Mouse (Mus musculus): ENCODE results near the gene Rpl3l. TPM values are rescaled to one million over a fixed set of nuclear protein-coding genes. Genes with fewer than 3 reads are reported as not detected.

Gene Rpl3l
- polyA plus RNA-seq, 1 experiment from 2014 or later: 0.39 TPM

- Histone ChIP-seq H3K36me3 (peaks cover 22% of the 10 kb centered on the region), H3K9me3 (no peaks in the 10 kb centered on the region), H3K4me3 (peak overlapping the region; percentile 78), H3K27me3 (ENCODE audit: insufficient read depth, poor library complexity, severe bottlenecking) (no peaks in the 10 kb centered on the region; the same call in 1 of the 2 replicates), H3K27ac (peak overlapping the region; percentile 87), H3K4me1 (peaks cover 27% of the 10 kb centered on the region)
- no peak for DNase-seq (ENCODE audit: low spot score)
- 3% methylated on average over 12 of the region's 12 CpGs for WGBS
These were observed 4.3 kb upstream of the Rpl3l start for GRCm38 (mm10) chr17:24723122-24723880.

GRCm38 (mm10) chr17:24723881-24724180, 3.8 kb upstream of the Rpl3l start:
- H3K9me3 ChIP-seq: no peaks in the 10 kb centered on the region
- under 1% methylated on average over 15 of the region's 15 CpGs for WGBS
- no peaks in the 10 kb centered on the region; the same call in 1 of the 2 replicates for H3K27me3 ChIP-seq (ENCODE audit: insufficient read depth, poor library complexity, severe bottlenecking)
- peaks cover 28% of the 10 kb centered on the region for H3K4me1 ChIP-seq
- H3K36me3 ChIP-seq: peaks cover 18% of the 10 kb centered on the region
- peak overlapping the region; percentile 87 for H3K27ac ChIP-seq
- H3K4me3 ChIP-seq: peak overlapping the region; percentile 78
- DNase-seq (ENCODE audit: low spot score): no peak

DNA sequence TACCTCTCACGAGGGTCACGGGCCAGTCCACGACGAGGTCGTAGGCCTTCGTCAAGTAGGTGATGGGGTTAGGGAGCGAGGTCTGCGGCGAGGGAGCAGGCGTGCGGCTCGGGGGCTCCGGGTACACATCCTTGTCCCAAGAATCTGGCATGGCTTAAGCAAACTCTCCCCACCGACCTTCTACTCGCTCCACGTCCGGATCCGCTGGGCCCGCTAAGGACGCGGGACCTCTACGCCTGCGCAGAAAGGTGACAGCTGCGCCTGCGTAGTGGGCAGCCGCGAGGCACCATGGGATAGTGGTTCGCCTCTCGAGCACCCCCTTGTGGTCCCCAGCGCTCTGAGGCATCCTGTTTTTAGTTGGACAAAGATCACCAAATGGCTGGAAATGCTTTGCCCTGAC, 3.4 kb upstream of the Rpl3l start, which contains the start of gene Ndufb10:
Gene Ndufb10, minus strand, starts transcription at position 295 of the 400 bp plus-strand sequence.
- H3K4me1 ChIP-seq: peaks cover 25% of the 10 kb centered on the region
- peaks cover 18% of the 10 kb centered on the region for H3K36me3 ChIP-seq
- H3K27me3 ChIP-seq (ENCODE audit: insufficient read depth, poor library complexity, severe bottlenecking): no peaks in the 10 kb centered on the region; the same call in 1 of the 2 replicates
- no peaks in the 10 kb centered on the region for H3K9me3 ChIP-seq
- WGBS: under 1% methylated on average over 30 of the region's 30 CpGs
- peak; percentile 97 for DNase-seq (ENCODE audit: low spot score)
- H3K27ac ChIP-seq: peak within 1 kb of the TSS; percentile 87
- H3K4me3 ChIP-seq: peak within 1 kb of the TSS; percentile 78

GRCm38 (mm10) chr17:24725637-24726390, 1.8 kb upstream of the Rpl3l start:
- H3K9me3 ChIP-seq: no peaks in the 10 kb centered on the region
- no peak for DNase-seq (ENCODE audit: low spot score)
- H3K4me3 ChIP-seq: no peak overlapping the region
- H3K4me1 ChIP-seq: peaks cover 25% of the 10 kb centered on the region
- no peaks in the 10 kb centered on the region; the same call in 1 of the 2 replicates for H3K27me3 ChIP-seq (ENCODE audit: insufficient read depth, poor library complexity, severe bottlenecking)
- 60% methylated on average over 3 of the region's 3 CpGs for WGBS
- peaks cover 15% of the 10 kb centered on the region for H3K36me3 ChIP-seq
- no peak overlapping the region for H3K27ac ChIP-seq

DNA sequence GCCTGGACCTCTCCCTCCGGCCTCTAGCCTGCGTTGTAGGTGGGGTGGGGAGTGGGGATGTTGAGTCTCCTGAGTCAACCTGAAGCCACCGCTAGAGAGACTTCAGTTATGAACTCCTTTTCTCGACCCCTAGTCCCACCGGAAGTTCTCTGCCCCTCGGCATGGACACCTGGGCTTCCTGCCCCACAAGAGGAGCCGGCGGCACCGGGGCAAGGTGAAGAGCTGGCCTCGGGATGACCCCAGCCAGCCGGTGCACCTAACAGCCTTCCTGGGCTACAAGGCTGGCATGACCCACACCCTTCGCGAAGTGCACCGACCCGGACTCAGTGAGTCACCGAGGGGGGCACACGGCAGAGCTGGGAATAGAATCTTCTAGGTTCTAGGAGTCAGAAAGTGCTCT, 564 bp downstream of the Rpl3l start:
- Histone ChIP-seq H3K4me3 (no peak overlapping the region), H3K27me3 (ENCODE audit: insufficient read depth, poor library complexity, severe bottlenecking) (no peaks in the 10 kb centered on the region; the same call in 1 of the 2 replicates), H3K36me3 (no peaks in the 10 kb centered on the region), H3K27ac (no peak overlapping the region), H3K4me1 (peaks cover 18% of the 10 kb centered on the region), H3K9me3 (no peaks in the 10 kb centered on the region)
- WGBS: 76% methylated on average over 17 of the region's 17 CpGs
- no peak for DNase-seq (ENCODE audit: low spot score)

GRCm38 (mm10) chr17:24729067-24729466, 1.4 kb downstream of the Rpl3l start:
- Histone ChIP-seq H3K4me1 (peaks cover 18% of the 10 kb centered on the region), H3K36me3 (no peaks in the 10 kb centered on the region), H3K27me3 (ENCODE audit: insufficient read depth, poor library complexity, severe bottlenecking) (no peaks in the 10 kb centered on the region; the same call in 1 of the 2 replicates), H3K27ac (no peak overlapping the region), H3K9me3 (no peaks in the 10 kb centered on the region), H3K4me3 (no peak overlapping the region)
- no peak for DNase-seq (ENCODE audit: low spot score)
- WGBS: 79% methylated on average over 6 of the region's 6 CpGs

DNA sequence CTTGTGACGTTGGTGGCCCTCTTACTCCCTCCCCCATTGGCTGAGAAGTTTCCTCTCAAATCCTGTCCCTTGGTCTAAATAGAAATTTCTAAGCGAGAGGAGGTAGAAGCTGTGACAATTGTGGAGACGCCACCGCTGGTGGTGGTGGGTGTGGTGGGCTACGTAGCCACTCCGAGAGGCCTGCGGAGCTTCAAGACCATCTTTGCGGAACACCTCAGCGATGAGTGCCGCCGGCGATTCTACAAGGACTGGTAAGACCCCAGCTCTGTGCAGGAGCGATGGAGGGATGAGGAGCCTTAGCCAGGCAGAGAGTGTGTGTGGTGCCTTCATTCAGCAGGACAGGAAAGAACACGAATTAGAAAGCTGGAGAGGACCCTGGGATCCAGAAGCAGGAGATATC, 3.2 kb downstream of the Rpl3l start:
- no peak overlapping the region for H3K27ac ChIP-seq
- no peaks in the 10 kb centered on the region for H3K36me3 ChIP-seq
- peaks cover 24% of the 10 kb centered on the region for H3K4me1 ChIP-seq
- H3K27me3 ChIP-seq (ENCODE audit: insufficient read depth, poor library complexity, severe bottlenecking): no peaks in the 10 kb centered on the region; the same call in 1 of the 2 replicates
- 79% methylated on average over 14 of the region's 14 CpGs for WGBS
- no peaks in the 10 kb centered on the region for H3K9me3 ChIP-seq
- DNase-seq (ENCODE audit: low spot score): no peak
- H3K4me3 ChIP-seq: no peak overlapping the region

DNA sequence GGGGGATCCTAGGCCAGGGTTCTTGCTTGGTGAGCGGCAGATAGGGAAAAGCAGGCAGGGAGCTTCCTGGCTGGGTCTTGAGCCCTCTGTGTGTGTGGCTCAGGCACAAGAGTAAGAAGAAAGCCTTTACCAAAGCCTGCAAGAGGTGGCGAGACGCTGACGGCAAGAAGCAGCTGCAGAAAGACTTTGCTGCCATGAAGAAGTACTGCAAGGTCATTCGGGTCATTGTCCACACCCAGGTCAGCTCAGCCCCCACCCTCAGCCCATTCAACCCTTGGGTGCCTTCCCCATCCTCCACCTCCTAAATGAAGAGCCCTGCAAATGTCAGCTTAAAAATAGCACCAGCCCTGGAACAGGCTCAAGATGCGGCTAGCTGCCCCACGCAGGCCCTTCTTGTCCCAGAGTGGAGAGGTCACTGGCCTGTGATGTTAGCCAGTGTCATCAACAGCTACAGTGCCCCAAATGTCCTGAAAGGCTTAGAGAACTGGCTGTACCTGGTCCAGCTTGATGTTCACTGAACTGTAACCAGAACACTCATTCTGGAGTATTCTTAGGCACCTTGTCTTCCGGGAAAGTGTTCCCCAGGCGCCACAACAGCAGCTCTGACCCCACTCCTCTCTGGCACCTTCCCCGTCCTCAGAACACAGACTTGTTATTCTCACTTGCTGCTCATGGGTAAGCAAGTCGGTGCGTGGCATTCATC, 4.8 kb downstream of the Rpl3l start:
- no peaks in the 10 kb centered on the region; the same call in 1 of the 2 replicates for H3K27me3 ChIP-seq (ENCODE audit: insufficient read depth, poor library complexity, severe bottlenecking)
- H3K9me3 ChIP-seq: no peaks in the 10 kb centered on the region
- H3K4me3 ChIP-seq: no peak overlapping the region
- 68% methylated on average over 12 of the region's 12 CpGs for WGBS
- peak overlapping the region; percentile 80 for H3K27ac ChIP-seq
- no peak for DNase-seq (ENCODE audit: low spot score)
- H3K36me3 ChIP-seq: no peaks in the 10 kb centered on the region
- H3K4me1 ChIP-seq: peaks cover 37% of the 10 kb centered on the region

GRCm38 (mm10) chr17:24733434-24734050, 5.9 kb downstream of the Rpl3l start:
- H3K4me1 ChIP-seq: peaks cover 41% of the 10 kb centered on the region
- H3K27ac ChIP-seq: no peak overlapping the region
- no peak overlapping the region for H3K4me3 ChIP-seq
- no peaks in the 10 kb centered on the region for H3K27me3 ChIP-seq (ENCODE audit: insufficient read depth, poor library complexity, severe bottlenecking)
- 87% methylated on average over 21 of the region's 21 CpGs for WGBS
- no peak for DNase-seq (ENCODE audit: low spot score)
- H3K36me3 ChIP-seq: no peaks in the 10 kb centered on the region
- no peaks in the 10 kb centered on the region for H3K9me3 ChIP-seq

- Histone ChIP-seq H3K36me3 (no peaks in the 10 kb centered on the region), H3K4me3 (no peak overlapping the region), H3K9me3 (no peaks in the 10 kb centered on the region), H3K4me1 (peaks cover 41% of the 10 kb centered on the region), H3K27me3 (ENCODE audit: insufficient read depth, poor library complexity, severe bottlenecking) (no peaks in the 10 kb centered on the region), H3K27ac (no peak overlapping the region)
- DNase-seq (ENCODE audit: low spot score): no peak
- WGBS: 72% methylated on average over 1 of the region's 1 CpGs
These were observed 6.9 kb downstream of the Rpl3l start for GRCm38 (mm10) chr17:24734513-24734912.

GRCm38 (mm10) chr17:24735446-24735845, 7.8 kb downstream of the Rpl3l start:
- 83% methylated on average over 7 of the region's 7 CpGs for WGBS
- Histone ChIP-seq H3K4me1 (peaks cover 41% of the 10 kb centered on the region), H3K27ac (peak overlapping the region; percentile 88)

DNA sequence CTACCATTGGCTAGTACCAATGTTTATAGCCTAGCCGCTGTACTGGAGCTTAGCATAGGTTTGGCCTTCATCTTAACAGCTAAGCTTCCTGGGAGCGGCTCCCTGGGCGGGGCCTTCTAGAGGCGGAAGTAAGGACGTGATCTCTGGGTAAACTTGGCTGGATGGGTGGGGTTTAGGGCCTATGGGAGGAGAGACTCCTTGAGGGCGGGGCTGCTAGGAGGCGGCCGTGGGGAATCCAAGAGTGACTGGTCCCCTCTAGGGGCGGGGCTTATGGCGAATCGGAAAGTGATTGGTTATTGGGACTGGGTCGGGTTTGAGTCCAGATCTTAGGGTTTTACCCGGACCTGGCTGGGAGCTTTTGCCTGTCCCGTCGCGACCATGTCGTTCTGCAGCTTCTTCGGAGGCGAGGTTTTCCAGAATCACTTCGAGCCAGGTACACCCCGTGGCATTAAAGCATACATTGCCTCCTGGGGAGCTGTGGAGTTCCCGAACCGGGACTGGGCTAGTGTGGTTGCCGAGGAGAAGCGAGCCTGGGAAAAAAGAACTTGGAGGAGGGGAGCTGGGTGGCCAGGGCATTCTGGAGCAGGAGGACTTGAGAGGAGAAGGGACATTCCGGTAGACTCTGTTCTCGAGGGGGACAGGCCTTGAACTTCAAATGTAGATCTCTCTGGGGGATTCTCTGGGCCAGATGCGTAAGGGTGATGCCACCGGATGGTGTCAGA, 8.9 kb downstream of the Rpl3l start, which contains the start of gene Msrb1:
Gene Msrb1, plus strand, starts transcription at position 313 of the 722 bp plus-strand sequence.
- peak; percentile 99 for DNase-seq (ENCODE audit: low spot score)
- peak within 1 kb of the TSS; percentile 88 for H3K27ac ChIP-seq
- H3K4me1 ChIP-seq: peaks cover 41% of the 10 kb centered on the region
- no peaks in the 10 kb centered on the region for H3K27me3 ChIP-seq (ENCODE audit: insufficient read depth, poor library complexity, severe bottlenecking)
- WGBS: 2% methylated on average over 29 of the region's 29 CpGs
- H3K9me3 ChIP-seq: no peaks in the 10 kb centered on the region
- peak within 1 kb of the TSS; percentile 82 for H3K4me3 ChIP-seq
- H3K36me3 ChIP-seq: 0 out of 2 replicates have a peak, but pooled peaks cover 5% of the 10 kb centered on the region

More at GRCm38 (mm10) chr17:24735446-24735845, 7.8 kb downstream of the Rpl3l start:
- H3K27me3 ChIP-seq (ENCODE audit: insufficient read depth, poor library complexity, severe bottlenecking): no peaks in the 10 kb centered on the region
- 0 out of 2 replicates have a peak, but pooled peaks cover 5% of the 10 kb centered on the region for H3K36me3 ChIP-seq
- no peak for DNase-seq (ENCODE audit: low spot score)
- peak overlapping the region; percentile 82; the same call in 1 of the 2 replicates for H3K4me3 ChIP-seq
- no peaks in the 10 kb centered on the region for H3K9me3 ChIP-seq

Measured in heart, embryonic 10.5 days (tissue).